Mouse (Mus musculus): ENCODE results near the gene Serpini1. TPM values are rescaled to one million over a fixed set of nuclear protein-coding genes. Genes with fewer than 3 reads are reported as not detected.
A peak's percentile ranks its signal among the peaks of the same experiment; 100 is the strongest.

Serpini1 gene
- polyA plus RNA-seq, 1 experiment from 2014 or later, result 1.4 TPM

GRCm38 (mm10) chr3:75542852-75543251, 14.5 kb upstream of the Serpini1 start:
- WGBS, result 32% methylated on average over 3 of the region's 3 CpGs
- Histone ChIP-seq H3K36me3 (ENCODE audit: control insufficient read depth, insufficient read depth, low read length) (peaks cover 13% of the 10 kb centered on the region), H3K27ac (replicated peaks in 1 of 2; ENCODE audit: control insufficient read depth in 1 of 2, insufficient read depth in 1 of 2, low read depth in 2 of 2, low read length in 2 of 2) (0 out of 4 replicates have a peak overlapping the region, but pooled peaks of 1 of the 2 experiments have one; percentile 47), H3K4me1 (ENCODE audit: control insufficient read depth in 2 of 2, insufficient read depth in 2 of 2, low read length in 2 of 2) (peaks cover 0 to 18% of the 10 kb centered on the region in 2 experiments; a peak in 2 of 4 replicates), H3K4me3 (ENCODE audit: control insufficient read depth in 1 of 2, insufficient read depth in 1 of 2, low read depth in 1 of 2, low read length in 2 of 2) (no peak overlapping the region), H3K27me3 (ENCODE audit: control insufficient read depth, insufficient read depth, low read length) (no peaks in the 10 kb centered on the region), H3K9ac (ENCODE audit: low read length) (no peak overlapping the region), H3K4me2 (ENCODE audit: low read length) (peak overlapping the region; percentile 35; the same call in 1 of the 2 replicates), H3K9me3 (ENCODE audit: control insufficient read depth, low read length) (no peaks in the 10 kb centered on the region)
- ATAC-seq (ENCODE audit: insufficient number of reproducible peaks, insufficient read depth, low FRiP score, low read depth), result no peak

DNA sequence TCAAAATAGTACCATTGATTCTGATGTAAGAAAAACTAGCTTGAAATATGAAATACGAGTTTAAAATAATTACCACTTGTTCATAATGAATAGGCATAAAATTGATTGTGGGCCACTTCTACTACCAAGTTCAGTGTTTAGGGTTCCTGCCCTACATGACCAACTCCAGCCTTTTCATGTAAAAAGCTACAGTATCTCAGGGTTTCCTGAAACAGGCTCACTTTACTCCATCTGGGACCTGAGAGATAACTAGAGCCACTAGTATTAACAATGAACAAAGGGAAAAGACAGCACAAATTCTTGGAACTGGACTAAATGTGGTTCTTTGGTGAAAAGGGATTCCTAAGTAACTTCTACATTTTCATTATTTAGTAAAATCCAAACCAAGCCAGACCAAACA, 13.1 kb upstream of the Serpini1 start:
- ATAC-seq (ENCODE audit: insufficient number of reproducible peaks, insufficient read depth, low FRiP score, low read depth), result no peak

GRCm38 (mm10) chr3:75551248-75551647, 6.1 kb upstream of the Serpini1 start:
- H3K4me2 ChIP-seq (ENCODE audit: low read length), result no peak overlapping the region
- ATAC-seq (ENCODE audit: insufficient number of reproducible peaks, insufficient read depth, low FRiP score, low read depth), result no peak

More for the DNA sequence above, 13.1 kb upstream of the Serpini1 start:
- H3K36me3 ChIP-seq (ENCODE audit: control insufficient read depth, insufficient read depth, low read length), result peaks cover 4% of the 10 kb centered on the region
- no peak overlapping the region for H3K9ac ChIP-seq (ENCODE audit: low read length)
- H3K27ac ChIP-seq (replicated peaks in 1 of 2; ENCODE audit: control insufficient read depth in 1 of 2, insufficient read depth in 1 of 2, low read depth in 2 of 2, low read length in 2 of 2), result no peak overlapping the region
- H3K4me1 ChIP-seq (ENCODE audit: control insufficient read depth in 2 of 2, insufficient read depth in 2 of 2, low read length in 2 of 2), result peaks cover 0 to 22% of the 10 kb centered on the region in 2 experiments; a peak in 2 of 4 replicates
- H3K4me2 ChIP-seq (ENCODE audit: low read length), result no peak overlapping the region
- H3K9me3 ChIP-seq (ENCODE audit: control insufficient read depth, low read length), result no peaks in the 10 kb centered on the region
- no peak overlapping the region for H3K4me3 ChIP-seq (ENCODE audit: control insufficient read depth in 1 of 2, insufficient read depth in 1 of 2, low read depth in 1 of 2, low read length in 2 of 2)
- 92% methylated on average over 1 of the region's 1 CpGs for WGBS
- H3K27me3 ChIP-seq (ENCODE audit: control insufficient read depth, insufficient read depth, low read length), result no peaks in the 10 kb centered on the region

DNA sequence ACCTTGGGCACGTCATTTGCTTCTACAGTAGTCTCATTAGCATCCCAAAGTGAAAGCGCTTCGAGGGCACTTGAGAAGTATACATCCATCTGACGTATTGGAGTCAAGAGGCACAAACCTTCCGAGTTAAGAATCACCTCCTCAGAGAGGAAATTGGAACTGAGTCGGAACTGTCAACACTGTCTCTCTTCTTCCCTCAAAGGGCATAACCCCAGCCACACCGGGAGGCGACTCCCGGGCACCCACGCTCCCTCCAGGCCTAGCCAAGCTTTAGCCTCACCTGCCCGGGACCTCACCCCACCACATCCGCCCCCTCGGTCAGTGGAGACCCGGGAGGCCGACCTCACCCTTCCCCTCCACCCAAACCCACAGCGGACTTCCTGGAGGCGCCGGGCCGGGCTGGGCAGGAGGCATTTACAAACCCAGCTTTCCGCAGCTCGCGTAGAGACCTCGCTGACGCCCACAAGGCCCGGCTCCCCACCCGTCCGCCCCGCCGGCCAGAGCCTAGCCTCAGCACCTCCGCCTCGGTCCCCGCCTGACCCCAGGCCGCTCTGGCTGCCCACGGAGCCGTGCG, 1.1 kb upstream of the Serpini1 start:
- H3K4me3 ChIP-seq (ENCODE audit: control insufficient read depth in 1 of 2, insufficient read depth in 1 of 2, low read depth in 1 of 2, low read length in 2 of 2), result peak overlapping the region; percentile 80 to 87
- H3K4me1 ChIP-seq (ENCODE audit: control insufficient read depth in 2 of 2, insufficient read depth in 2 of 2, low read length in 2 of 2), result peaks cover 0 to 8% of the 10 kb centered on the region in 2 experiments; a peak in 2 of 4 replicates
- ATAC-seq (ENCODE audit: insufficient number of reproducible peaks, insufficient read depth, low FRiP score, low read depth), result peak; percentile 28; the same call in 1 of the 2 replicates
- H3K27me3 ChIP-seq (ENCODE audit: control insufficient read depth, insufficient read depth, low read length), result no peaks in the 10 kb centered on the region
- under 1% methylated on average over 36 of the region's 36 CpGs for WGBS
- no peaks in the 10 kb centered on the region for H3K9me3 ChIP-seq (ENCODE audit: control insufficient read depth, low read length)
- peak overlapping the region; percentile 79 to 81 for H3K27ac ChIP-seq (replicated peaks in 1 of 2; ENCODE audit: control insufficient read depth in 1 of 2, insufficient read depth in 1 of 2, low read depth in 2 of 2, low read length in 2 of 2)
- peak overlapping the region; percentile 91 for H3K9ac ChIP-seq (ENCODE audit: low read length)
- H3K36me3 ChIP-seq (ENCODE audit: control insufficient read depth, insufficient read depth, low read length), result no peaks in the 10 kb centered on the region
- peak overlapping the region; percentile 83 for H3K4me2 ChIP-seq (ENCODE audit: low read length)

More at GRCm38 (mm10) chr3:75551248-75551647, 6.1 kb upstream of the Serpini1 start:
- H3K4me3 ChIP-seq (ENCODE audit: control insufficient read depth in 1 of 2, insufficient read depth in 1 of 2, low read depth in 1 of 2, low read length in 2 of 2), result no peak overlapping the region
- H3K9me3 ChIP-seq (ENCODE audit: control insufficient read depth, low read length), result no peaks in the 10 kb centered on the region
- peaks cover 0 to 15% of the 10 kb centered on the region in 2 experiments; a peak in 2 of 4 replicates for H3K4me1 ChIP-seq (ENCODE audit: control insufficient read depth in 2 of 2, insufficient read depth in 2 of 2, low read length in 2 of 2)
- H3K27me3 ChIP-seq (ENCODE audit: control insufficient read depth, insufficient read depth, low read length), result no peaks in the 10 kb centered on the region
- H3K9ac ChIP-seq (ENCODE audit: low read length), result no peak overlapping the region
- no peak overlapping the region for H3K27ac ChIP-seq (replicated peaks in 1 of 2; ENCODE audit: control insufficient read depth in 1 of 2, insufficient read depth in 1 of 2, low read depth in 2 of 2, low read length in 2 of 2)
- H3K36me3 ChIP-seq (ENCODE audit: control insufficient read depth, insufficient read depth, low read length), result no peaks in the 10 kb centered on the region

DNA sequence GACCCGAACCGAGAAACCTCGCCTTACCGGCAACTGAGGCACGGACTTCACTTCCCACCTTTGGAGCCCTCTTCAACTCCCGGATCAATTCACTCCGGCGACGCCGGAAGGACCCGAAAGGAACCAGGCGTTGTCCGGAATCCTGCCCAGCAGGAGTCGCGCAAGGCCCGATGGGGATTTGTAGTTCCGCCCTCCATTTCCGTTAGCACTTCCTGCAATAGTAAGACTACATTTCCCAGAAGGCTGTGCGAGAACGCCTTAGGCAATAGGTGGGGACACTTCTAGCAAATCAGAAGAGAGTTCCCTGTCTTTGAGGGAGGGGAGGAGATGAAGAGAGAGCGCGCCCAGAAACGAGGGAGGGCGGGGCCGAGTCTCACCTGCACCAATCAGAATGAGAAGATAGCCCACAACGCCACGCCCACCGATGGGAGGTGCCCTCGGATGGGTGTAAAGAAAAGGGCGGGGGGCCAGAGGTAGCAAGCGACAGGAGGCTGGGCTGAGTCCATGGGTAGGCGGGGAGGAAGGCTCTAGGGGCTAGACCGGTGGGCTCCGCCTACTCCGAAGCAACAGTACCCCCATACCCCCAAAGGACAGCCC, 554 bp upstream of the Serpini1 start, which contains the start of gene Pdcd10:
Pdcd10 (minus strand) TSS at position 162 of the 597 bp plus-strand sequence.
- Histone ChIP-seq H3K4me3 (ENCODE audit: control insufficient read depth in 1 of 2, insufficient read depth in 1 of 2, low read depth in 1 of 2, low read length in 2 of 2) (peak within 1 kb of the TSS; percentile 80 to 87), H3K27ac (replicated peaks in 1 of 2; ENCODE audit: control insufficient read depth in 1 of 2, insufficient read depth in 1 of 2, low read depth in 2 of 2, low read length in 2 of 2) (peak within 1 kb of the TSS; percentile 79 to 81), H3K27me3 (ENCODE audit: control insufficient read depth, insufficient read depth, low read length) (no peaks in the 10 kb centered on the region), H3K4me2 (ENCODE audit: low read length) (peak within 1 kb of the TSS; percentile 83), H3K4me1 (ENCODE audit: control insufficient read depth in 2 of 2, insufficient read depth in 2 of 2, low read length in 2 of 2) (peaks cover 0 to 8% of the 10 kb centered on the region in 2 experiments; a peak in 2 of 4 replicates), H3K9me3 (ENCODE audit: control insufficient read depth, low read length) (no peaks in the 10 kb centered on the region), H3K9ac (ENCODE audit: low read length) (peak within 1 kb of the TSS; percentile 91), H3K36me3 (ENCODE audit: control insufficient read depth, insufficient read depth, low read length) (no peaks in the 10 kb centered on the region)
- peak; percentile 99 for ATAC-seq (ENCODE audit: insufficient number of reproducible peaks, insufficient read depth, low FRiP score, low read depth)
- under 1% methylated on average over 35 of the region's 35 CpGs for WGBS

DNA sequence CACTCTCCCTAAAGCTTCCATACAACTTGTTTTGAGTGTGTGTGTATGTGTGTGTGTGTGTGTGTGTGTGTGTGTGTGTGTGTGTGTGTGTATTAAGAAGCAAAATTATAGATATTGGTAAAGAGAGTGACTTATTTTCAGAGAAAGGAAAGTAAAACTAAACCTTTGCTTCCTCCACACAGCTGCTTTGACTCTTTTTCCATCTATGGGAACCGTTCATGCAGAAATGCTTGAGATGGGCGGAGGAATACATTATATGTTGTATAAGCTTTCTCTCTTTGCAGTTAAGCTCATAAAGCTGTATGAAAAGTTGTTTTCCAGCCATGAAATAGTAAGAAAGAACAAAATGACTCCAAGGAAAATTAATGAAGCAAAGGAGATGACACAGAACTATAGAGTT, 16.7 kb downstream of the Serpini1 start:
- 82% methylated on average over 2 of the region's 2 CpGs for WGBS
- H3K9me3 ChIP-seq (ENCODE audit: control insufficient read depth, low read length), result no peaks in the 10 kb centered on the region
- H3K27me3 ChIP-seq (ENCODE audit: control insufficient read depth, insufficient read depth, low read length), result no peaks in the 10 kb centered on the region
- no peak overlapping the region for H3K4me3 ChIP-seq (ENCODE audit: control insufficient read depth in 1 of 2, insufficient read depth in 1 of 2, low read depth in 1 of 2, low read length in 2 of 2)
- no peak overlapping the region for H3K4me2 ChIP-seq (ENCODE audit: low read length)
- no peak overlapping the region for H3K27ac ChIP-seq (replicated peaks in 1 of 2; ENCODE audit: control insufficient read depth in 1 of 2, insufficient read depth in 1 of 2, low read depth in 2 of 2, low read length in 2 of 2)
- ATAC-seq (ENCODE audit: insufficient number of reproducible peaks, insufficient read depth, low FRiP score, low read depth), result no peak
- no peaks in the 10 kb centered on the region for H3K36me3 ChIP-seq (ENCODE audit: control insufficient read depth, insufficient read depth, low read length)
- H3K9ac ChIP-seq (ENCODE audit: low read length), result no peak overlapping the region
- no peaks in the 10 kb centered on the region for H3K4me1 ChIP-seq (ENCODE audit: control insufficient read depth in 2 of 2, insufficient read depth in 2 of 2, low read length in 2 of 2)

DNA sequence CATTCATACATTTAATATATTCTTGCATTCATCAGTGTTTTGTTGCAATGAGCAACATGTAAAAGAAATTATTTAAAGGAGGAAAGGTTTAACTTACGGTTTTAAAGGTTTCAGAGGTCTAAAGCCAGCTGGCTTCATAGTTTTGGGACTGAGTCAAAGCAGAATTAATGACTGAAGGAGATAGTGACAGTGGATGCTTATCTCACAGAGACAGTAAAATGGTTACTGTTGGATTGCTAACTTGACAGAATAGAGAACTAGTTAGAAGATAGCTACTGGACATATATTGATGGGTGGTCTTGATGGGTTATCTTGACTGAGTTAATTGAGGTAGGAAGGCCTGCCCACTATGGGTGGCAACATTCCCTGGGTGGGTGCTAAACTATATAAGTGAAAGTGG, 18.2 kb downstream of the Serpini1 start:
- no peak overlapping the region for H3K4me3 ChIP-seq (ENCODE audit: control insufficient read depth in 1 of 2, insufficient read depth in 1 of 2, low read depth in 1 of 2, low read length in 2 of 2)
- H3K4me2 ChIP-seq (ENCODE audit: low read length), result no peak overlapping the region
- H3K27me3 ChIP-seq (ENCODE audit: control insufficient read depth, insufficient read depth, low read length), result no peaks in the 10 kb centered on the region
- no peaks in the 10 kb centered on the region for H3K36me3 ChIP-seq (ENCODE audit: control insufficient read depth, insufficient read depth, low read length)
- no peaks in the 10 kb centered on the region for H3K9me3 ChIP-seq (ENCODE audit: control insufficient read depth, low read length)
- ATAC-seq (ENCODE audit: insufficient number of reproducible peaks, insufficient read depth, low FRiP score, low read depth), result no peak
- H3K4me1 ChIP-seq (ENCODE audit: control insufficient read depth in 2 of 2, insufficient read depth in 2 of 2, low read length in 2 of 2), result no peaks in the 10 kb centered on the region
- WGBS, result 74% methylated on average over 1 of the region's 1 CpGs
- no peak overlapping the region for H3K27ac ChIP-seq (replicated peaks in 1 of 2; ENCODE audit: control insufficient read depth in 1 of 2, insufficient read depth in 1 of 2, low read depth in 2 of 2, low read length in 2 of 2)
- H3K9ac ChIP-seq (ENCODE audit: low read length), result no peak overlapping the region

All from heart, embryonic 14.5 days (tissue).